Mouse (Mus musculus) hindbrain, embryonic 13.5 days (tissue): ENCODE data around the gene Tril. TPM values are rescaled to one million over a fixed set of nuclear protein-coding genes. Genes with fewer than 3 reads are reported as not detected.

Experiments
- ATAC-seq: fragments of 200-750 bp; cut with Nextera tagmentation; 2 replicates; pipeline ENCODE4 v1.8.0; 2017; ENCODE audit warnings: moderate TSS enrichment; ENCODE audit not compliant: low FRiP score
- H3K27ac ChIP-seq: fragments of 300-500 bp; sonication (generic); 2 replicates; pipeline ENCODE4 v1.5.1; 2015; ENCODE audit warnings: inconsistent platforms, mild to moderate bottlenecking, moderate library complexity
- H3K27me3 ChIP-seq: fragments of 300-500 bp; sonication (generic); 2 replicates; pipeline ENCODE4 v1.6.1; 2015; ENCODE audit warnings: mild to moderate bottlenecking, inconsistent platforms
- H3K36me3 ChIP-seq: fragments of 300-500 bp; sonication (generic); 2 replicates; pipeline ENCODE4 v1.6.1; 2015; ENCODE audit warnings: mild to moderate bottlenecking, inconsistent platforms
- H3K4me1 ChIP-seq: fragments of 300-500 bp; sonication (generic); replicated peaks from 2 replicates; pipeline ENCODE4 v1.6.1; 2015; ENCODE audit warnings: inconsistent platforms
- H3K4me2 ChIP-seq: fragments of 300-500 bp; sonication (generic); 2 replicates; pipeline ENCODE4 v1.6.1; 2015; ENCODE audit warnings: inconsistent platforms, mild to moderate bottlenecking, moderate library complexity
- H3K4me3 ChIP-seq: fragments of 300-500 bp; sonication (generic); 2 replicates; pipeline ENCODE4 v1.5.1; 2015; ENCODE audit warnings: mild to moderate bottlenecking, inconsistent platforms
- H3K9ac ChIP-seq: fragments of 300-500 bp; sonication (generic); 2 replicates; pipeline ENCODE4 v1.6.1; 2015; ENCODE audit warnings: mild to moderate bottlenecking, inconsistent platforms
- H3K9me3 ChIP-seq: fragments of 300-500 bp; sonication (generic); 2 replicates; pipeline ENCODE4 v1.6.1; 2016; ENCODE audit warnings: inconsistent platforms
- WGBS: fragments of 180-500 bp; shearing (Covaris S2); methylation state at CpG from one replicate; pipeline ENCODE4 v1.1.7; 2015; 5-methylcytosine and 5-hydroxymethylcytosine counted together
- polyA plus RNA-seq: library from polyadenylated mRNA; unstranded; fragments of >200 nt; fragmentation: Nextera tagmentation; extraction: Ambion mirVana; gene quantifications from 2 replicates; pipeline ENCODE4 v1.2.1, GENCODE M21; 2015

The Tril gene
- polyA plus RNA-seq, 1 experiment from 2014 or later: 13.2 TPM

DNA sequence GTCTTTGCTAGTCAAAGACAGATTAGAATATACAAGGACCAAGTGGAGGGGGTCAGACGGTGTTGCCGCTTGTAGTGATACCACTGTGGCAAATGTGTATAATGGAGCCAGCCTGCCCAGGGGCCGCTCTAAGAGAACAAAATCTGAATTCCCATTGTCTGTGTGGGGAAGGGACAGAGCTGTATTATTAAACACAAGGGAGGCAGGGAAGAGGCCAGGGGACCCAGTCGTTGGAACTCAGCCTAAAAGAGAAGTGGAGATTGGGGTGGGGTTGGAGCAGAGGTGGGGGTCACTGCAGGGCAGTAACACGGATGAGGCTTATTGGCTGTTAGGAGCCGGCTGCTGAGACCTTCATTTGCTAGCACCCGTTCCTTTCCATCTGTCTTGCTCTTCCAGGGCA lies 41.1 kb downstream of the Tril start:
- Histone ChIP-seq H3K36me3 (no peaks in the 10 kb centered on the region), H3K4me1 (peaks cover 8% of the 10 kb centered on the region; the same call in 1 of the 2 replicates), H3K4me2 (no peak overlapping the region), H3K9ac (no peak overlapping the region), H3K9me3 (no peaks in the 10 kb centered on the region), H3K4me3 (no peak overlapping the region), H3K27ac (no peak overlapping the region), H3K27me3 (0 out of 2 replicates have a peak, but pooled peaks cover 3% of the 10 kb centered on the region)
- ATAC-seq: no peak
- 38% methylated on average over 7 of the region's 7 CpGs for WGBS

- Histone ChIP-seq H3K27ac (no peak overlapping the region), H3K4me1 (peaks cover 8% of the 10 kb centered on the region; the same call in 1 of the 2 replicates), H3K36me3 (no peaks in the 10 kb centered on the region), H3K27me3 (0 out of 2 replicates have a peak, but pooled peaks cover 3% of the 10 kb centered on the region), H3K4me3 (no peak overlapping the region), H3K9me3 (no peaks in the 10 kb centered on the region), H3K9ac (no peak overlapping the region), H3K4me2 (no peak overlapping the region)
- WGBS: 74% methylated on average over 8 of the region's 8 CpGs
- no peak for ATAC-seq
Measured at GRCm38 (mm10) chr6:53778424-53778955, 42.1 kb downstream of the Tril start.

GRCm38 (mm10) chr6:53768275-53768674 lies 52.4 kb downstream of the Tril start:
- H3K4me3 ChIP-seq: no peak overlapping the region
- H3K27ac ChIP-seq: no peak overlapping the region
- H3K4me1 ChIP-seq: no peaks in the 10 kb centered on the region
- H3K36me3 ChIP-seq: no peaks in the 10 kb centered on the region
- WGBS: 88% methylated on average over 4 of the region's 4 CpGs
- no peak for ATAC-seq
- no peaks in the 10 kb centered on the region for H3K27me3 ChIP-seq
- no peak overlapping the region for H3K9ac ChIP-seq
- no peaks in the 10 kb centered on the region for H3K9me3 ChIP-seq
- H3K4me2 ChIP-seq: no peak overlapping the region

- no peaks in the 10 kb centered on the region for H3K9me3 ChIP-seq
- H3K4me1 ChIP-seq: 0 out of 2 replicates have a peak, but pooled peaks cover under 1% of the 10 kb centered on the region
- whole genome bisulfite sequencing: 68% methylated on average over 10 of the region's 10 CpGs
- H3K4me2 ChIP-seq: no peak overlapping the region
- no peaks in the 10 kb centered on the region for H3K27me3 ChIP-seq
- H3K9ac ChIP-seq: no peak overlapping the region
- no peak for ATAC-seq
- no peak overlapping the region for H3K27ac ChIP-seq
- no peak overlapping the region for H3K4me3 ChIP-seq
- H3K36me3 ChIP-seq: no peaks in the 10 kb centered on the region
Measured at GRCm38 (mm10) chr6:53766243-53766915, 54.3 kb downstream of the Tril start.

- Histone ChIP-seq H3K4me2 (no peak overlapping the region), H3K9ac (no peak overlapping the region), H3K9me3 (no peaks in the 10 kb centered on the region), H3K36me3 (no peaks in the 10 kb centered on the region), H3K4me1 (peaks cover 6% of the 10 kb centered on the region), H3K27me3 (no peaks in the 10 kb centered on the region), H3K4me3 (no peak overlapping the region), H3K27ac (no peak overlapping the region)
- 78% methylated on average over 8 of the region's 8 CpGs for WGBS
- ATAC-seq: no peak
Measured at GRCm38 (mm10) chr6:53765731-53766130, 54.9 kb downstream of the Tril start.

Other genes with a start within 250 kb of the Tril start
- 0.13 TPM in 1 of 2 replicates, not detected in the other for gene Cpvl, start 157.8 kb upstream of the Tril start, polyA plus RNA-seq
- 29.6 and 31.5 TPM in 2 replicates for gene Chn2, start 218.7 kb upstream of the Tril start, polyA plus RNA-seq